Mouse (Mus musculus): Measurements from ENCODE around the gene Scg5.

The Scg5 gene

GRCm38 (mm10) chr2:113828943-113829882 is at the start of gene Scg5:
Gene Scg5 (minus strand): TSS chr2:113829121.
- no peak for TF ChIP-seq GATA4 (IDR thresholded peaks at IDR 0.05; ENCODE audit: insufficient replicate concordance, low read length)

- no peak for TF ChIP-seq GATA4 (IDR thresholded peaks at IDR 0.05; ENCODE audit: insufficient replicate concordance, low read length)
Observed at GRCm38 (mm10) chr2:113870115-113870514, 41.2 kb upstream of the Scg5 start.

- TF ChIP-seq GATA4 (IDR thresholded peaks at IDR 0.05; ENCODE audit: insufficient replicate concordance, low read length) = no peak
Observed at GRCm38 (mm10) chr2:113868404-113868803, 39.5 kb upstream of the Scg5 start.

GRCm38 (mm10) chr2:113866155-113866554 is 37.2 kb upstream of the Scg5 start:
- no peak for TF ChIP-seq GATA4 (IDR thresholded peaks at IDR 0.05; ENCODE audit: insufficient replicate concordance, low read length)

GRCm38 (mm10) chr2:113849141-113849540 is 20.2 kb upstream of the Scg5 start:
- TF ChIP-seq GATA4 (IDR thresholded peaks at IDR 0.05; ENCODE audit: insufficient replicate concordance, low read length) = no peak

- no peak for TF ChIP-seq GATA4 (IDR thresholded peaks at IDR 0.05; ENCODE audit: insufficient replicate concordance, low read length)
Observed at GRCm38 (mm10) chr2:113848245-113849121, 19.6 kb upstream of the Scg5 start, which contains the start of gene Arhgap11a. Gene Arhgap11a (minus strand): TSS chr2:113848661.

- no peak for TF ChIP-seq GATA4 (IDR thresholded peaks at IDR 0.05; ENCODE audit: insufficient replicate concordance, low read length)
Observed at GRCm38 (mm10) chr2:113847678-113848244, 18.8 kb upstream of the Scg5 start.

- no peak for TF ChIP-seq GATA4 (IDR thresholded peaks at IDR 0.05; ENCODE audit: insufficient replicate concordance, low read length)
Observed at GRCm38 (mm10) chr2:113845081-113845480, 16.2 kb upstream of the Scg5 start.

- TF ChIP-seq GATA4 (IDR thresholded peaks at IDR 0.05; ENCODE audit: insufficient replicate concordance, low read length) = no peak
Observed at GRCm38 (mm10) chr2:113841656-113842437, 12.9 kb upstream of the Scg5 start.

GRCm38 (mm10) chr2:113839488-113839887 is 10.6 kb upstream of the Scg5 start:
- no peak for TF ChIP-seq GATA4 (IDR thresholded peaks at IDR 0.05; ENCODE audit: insufficient replicate concordance, low read length)

- no peak for TF ChIP-seq GATA4 (IDR thresholded peaks at IDR 0.05; ENCODE audit: insufficient replicate concordance, low read length)
Observed at GRCm38 (mm10) chr2:113835219-113835618, 6.3 kb upstream of the Scg5 start.

- TF ChIP-seq GATA4 (IDR thresholded peaks at IDR 0.05; ENCODE audit: insufficient replicate concordance, low read length) = no peak
Observed at GRCm38 (mm10) chr2:113828086-113828942, 607 bp downstream of the Scg5 start.

- TF ChIP-seq GATA4 (IDR thresholded peaks at IDR 0.05; ENCODE audit: insufficient replicate concordance, low read length) = no peak
Observed at GRCm38 (mm10) chr2:113823909-113824308, 5.0 kb downstream of the Scg5 start.

- TF ChIP-seq GATA4 (IDR thresholded peaks at IDR 0.05; ENCODE audit: insufficient replicate concordance, low read length) = no peak
Observed at GRCm38 (mm10) chr2:113822367-113822766, 6.6 kb downstream of the Scg5 start.

Data from liver, adult (tissue).